Mouse (Mus musculus): Measurements from ENCODE around the gene Med18. TPM values are rescaled to one million over a fixed set of nuclear protein-coding genes. Genes with fewer than 3 reads are reported as not detected.
"Not testable (repeated sequence)": the region's sequence is repeated elsewhere in the genome, so short reads cannot be mapped to it uniquely, and the experiment has no call there.

Med18 gene
- polyA plus RNA-seq, 1 experiment from 2014 or later, result 15.2 TPM

DNA sequence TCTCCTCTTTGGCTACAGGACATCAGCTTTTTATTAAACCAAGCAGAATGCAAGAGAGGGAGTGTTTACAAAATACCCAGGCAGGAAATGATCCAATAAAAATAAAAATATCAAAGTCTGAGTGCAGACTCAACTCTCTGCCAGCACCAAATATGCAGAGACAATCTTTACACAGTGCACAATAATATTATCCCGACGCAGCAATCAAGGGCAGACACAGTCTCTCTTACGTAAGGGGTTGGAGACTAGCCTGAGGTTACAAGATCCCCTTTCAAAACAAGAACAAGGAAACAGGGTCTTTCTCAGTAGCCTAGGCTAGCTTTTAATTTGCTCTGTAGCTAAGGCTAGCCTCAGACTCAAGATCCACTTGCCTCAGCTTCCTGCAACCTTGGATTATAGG is 24.8 kb upstream of the Med18 start:
- Histone ChIP-seq H3K4me1 (ENCODE audit: control insufficient read depth, insufficient read depth, low read depth, low read length) (no peaks in the 10 kb centered on the region; the same call in 1 of the 2 replicates), H3K4me3 (ENCODE audit: low read length) (no peak overlapping the region), H3K27me3 (replicated peaks; ENCODE audit: control insufficient read depth, insufficient read depth, low read length) (no peaks in the 10 kb centered on the region), H3K9me3 (ENCODE audit: control insufficient read depth, low read length) (no peaks in the 10 kb centered on the region), H3K4me2 (ENCODE audit: low read length) (no peak overlapping the region), H3K36me3 (ENCODE audit: control insufficient read depth, insufficient read depth, low read length) (no peaks in the 10 kb centered on the region; the same call in 1 of the 2 replicates), H3K9ac (ENCODE audit: low read depth, low read length) (no peak overlapping the region), H3K27ac (ENCODE audit: low read depth, low read length) (no peak overlapping the region)
- no peak for ATAC-seq
- WGBS, result 89% methylated on average over 3 of the region's 3 CpGs

DNA sequence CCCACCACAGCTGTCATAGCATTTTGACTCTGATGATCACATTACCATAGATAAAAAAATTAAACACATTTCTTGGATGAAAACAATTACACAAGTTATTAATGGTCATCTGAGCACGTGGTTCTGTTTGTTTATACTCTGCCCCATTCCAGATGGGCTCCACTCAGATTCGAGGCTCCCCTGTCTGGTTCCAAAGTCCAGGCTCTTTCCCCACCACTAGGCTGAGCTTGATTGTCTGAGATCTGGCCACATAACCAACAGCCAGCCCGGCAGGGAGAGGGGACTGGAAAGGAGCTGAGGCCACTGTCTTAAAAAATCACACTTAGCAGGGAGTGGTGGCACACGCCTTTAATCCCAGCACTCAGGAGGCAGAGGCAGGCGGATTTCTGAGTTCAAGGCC is 21.1 kb upstream of the Med18 start:
- H3K27me3 ChIP-seq (replicated peaks; ENCODE audit: control insufficient read depth, insufficient read depth, low read length), result no peaks in the 10 kb centered on the region
- H3K4me3 ChIP-seq (ENCODE audit: low read length), result no peak overlapping the region
- no peaks in the 10 kb centered on the region for H3K9me3 ChIP-seq (ENCODE audit: control insufficient read depth, low read length)
- no peak for ATAC-seq
- H3K4me1 ChIP-seq (ENCODE audit: control insufficient read depth, insufficient read depth, low read depth, low read length), result no peaks in the 10 kb centered on the region
- WGBS, result 78% methylated on average over 5 of the region's 5 CpGs
- H3K9ac ChIP-seq (ENCODE audit: low read depth, low read length), result no peak overlapping the region
- no peak overlapping the region for H3K27ac ChIP-seq (ENCODE audit: low read depth, low read length)
- H3K36me3 ChIP-seq (ENCODE audit: control insufficient read depth, insufficient read depth, low read length), result no peaks in the 10 kb centered on the region
- no peak overlapping the region for H3K4me2 ChIP-seq (ENCODE audit: low read length)

- Histone ChIP-seq H3K4me1 (ENCODE audit: control insufficient read depth, insufficient read depth, low read depth, low read length) (no peaks in the 10 kb centered on the region), H3K27ac (ENCODE audit: low read depth, low read length) (no peak overlapping the region), H3K27me3 (replicated peaks; ENCODE audit: control insufficient read depth, insufficient read depth, low read length) (no peaks in the 10 kb centered on the region), H3K36me3 (ENCODE audit: control insufficient read depth, insufficient read depth, low read length) (no peaks in the 10 kb centered on the region), H3K9ac (ENCODE audit: low read depth, low read length) (no peak overlapping the region), H3K9me3 (ENCODE audit: control insufficient read depth, low read length) (no peaks in the 10 kb centered on the region), H3K4me2 (ENCODE audit: low read length) (no peak overlapping the region), H3K4me3 (ENCODE audit: low read length) (no peak overlapping the region)
- no peak for ATAC-seq
- 87% methylated on average over 4 of the region's 4 CpGs for WGBS
These were observed 20.5 kb upstream of the Med18 start for GRCm38 (mm10) chr4:132484231-132484630.

DNA sequence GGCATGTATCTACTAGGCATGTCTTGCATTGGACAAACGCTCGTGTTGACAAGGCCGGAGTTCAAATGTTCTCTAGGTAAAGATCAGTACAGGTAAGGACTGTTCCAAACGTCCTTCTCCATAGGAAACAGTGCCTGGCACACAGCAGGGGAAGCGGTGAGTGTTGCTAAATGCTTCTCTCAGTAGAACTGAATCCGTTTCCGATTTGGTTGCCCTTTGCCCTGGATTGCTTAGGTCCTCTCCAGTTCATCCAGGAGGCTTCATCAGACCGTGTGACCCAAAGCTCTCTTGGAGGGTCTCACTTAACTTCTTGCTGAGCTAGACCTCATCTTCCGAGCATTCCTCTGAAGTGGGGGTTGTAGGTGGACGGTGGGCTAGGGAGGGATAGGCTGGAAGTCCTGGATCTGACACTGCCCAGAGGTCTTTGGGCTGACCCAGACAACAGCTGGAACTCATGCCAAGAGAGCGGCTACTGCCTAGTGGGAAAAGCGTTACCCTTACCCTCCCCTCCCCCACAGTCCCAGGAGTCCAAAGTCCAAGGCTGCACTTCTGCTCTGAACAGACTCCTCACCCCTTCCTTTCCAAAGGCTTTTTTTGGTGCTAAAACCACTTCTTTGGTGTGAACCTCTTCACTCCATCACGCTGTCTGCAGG is 19.4 kb upstream of the Med18 start:
- no peak overlapping the region for H3K4me3 ChIP-seq (ENCODE audit: low read length)
- H3K9me3 ChIP-seq (ENCODE audit: control insufficient read depth, low read length), result no peaks in the 10 kb centered on the region
- H3K27ac ChIP-seq (ENCODE audit: low read depth, low read length), result no peak overlapping the region
- no peak for ATAC-seq
- H3K36me3 ChIP-seq (ENCODE audit: control insufficient read depth, insufficient read depth, low read length), result no peaks in the 10 kb centered on the region
- H3K4me2 ChIP-seq (ENCODE audit: low read length), result no peak overlapping the region
- WGBS, result 83% methylated on average over 13 of the region's 13 CpGs
- H3K9ac ChIP-seq (ENCODE audit: low read depth, low read length), result no peak overlapping the region
- H3K4me1 ChIP-seq (ENCODE audit: control insufficient read depth, insufficient read depth, low read depth, low read length), result no peaks in the 10 kb centered on the region
- H3K27me3 ChIP-seq (replicated peaks; ENCODE audit: control insufficient read depth, insufficient read depth, low read length), result no peaks in the 10 kb centered on the region

GRCm38 (mm10) chr4:132482104-132482503 is 18.4 kb upstream of the Med18 start:
- not testable (repeated sequence) for H3K36me3 ChIP-seq (ENCODE audit: control insufficient read depth, insufficient read depth, low read length); H3K27me3 ChIP-seq (replicated peaks; ENCODE audit: control insufficient read depth, insufficient read depth, low read length); H3K9me3 ChIP-seq (ENCODE audit: control insufficient read depth, low read length); H3K9ac ChIP-seq (ENCODE audit: low read depth, low read length); H3K27ac ChIP-seq (ENCODE audit: low read depth, low read length); H3K4me3 ChIP-seq (ENCODE audit: low read length); H3K4me2 ChIP-seq (ENCODE audit: low read length); H3K4me1 ChIP-seq (ENCODE audit: control insufficient read depth, insufficient read depth, low read depth, low read length); ATAC-seq
- WGBS, result 79% methylated on average over 3 of the region's 3 CpGs

- 92% methylated on average over 8 of the region's 8 CpGs for WGBS
- H3K9ac ChIP-seq (ENCODE audit: low read depth, low read length), result no peak overlapping the region
- no peak overlapping the region for H3K4me3 ChIP-seq (ENCODE audit: low read length)
- H3K4me1 ChIP-seq (ENCODE audit: control insufficient read depth, insufficient read depth, low read depth, low read length), result no peaks in the 10 kb centered on the region
- H3K9me3 ChIP-seq (ENCODE audit: control insufficient read depth, low read length), result no peaks in the 10 kb centered on the region
- H3K27ac ChIP-seq (ENCODE audit: low read depth, low read length), result no peak overlapping the region
- no peak overlapping the region for H3K4me2 ChIP-seq (ENCODE audit: low read length)
- no peaks in the 10 kb centered on the region for H3K36me3 ChIP-seq (ENCODE audit: control insufficient read depth, insufficient read depth, low read length)
- no peaks in the 10 kb centered on the region for H3K27me3 ChIP-seq (replicated peaks; ENCODE audit: control insufficient read depth, insufficient read depth, low read length)
- no peak for ATAC-seq
These were observed 14.1 kb upstream of the Med18 start for GRCm38 (mm10) chr4:132477833-132478232.

DNA sequence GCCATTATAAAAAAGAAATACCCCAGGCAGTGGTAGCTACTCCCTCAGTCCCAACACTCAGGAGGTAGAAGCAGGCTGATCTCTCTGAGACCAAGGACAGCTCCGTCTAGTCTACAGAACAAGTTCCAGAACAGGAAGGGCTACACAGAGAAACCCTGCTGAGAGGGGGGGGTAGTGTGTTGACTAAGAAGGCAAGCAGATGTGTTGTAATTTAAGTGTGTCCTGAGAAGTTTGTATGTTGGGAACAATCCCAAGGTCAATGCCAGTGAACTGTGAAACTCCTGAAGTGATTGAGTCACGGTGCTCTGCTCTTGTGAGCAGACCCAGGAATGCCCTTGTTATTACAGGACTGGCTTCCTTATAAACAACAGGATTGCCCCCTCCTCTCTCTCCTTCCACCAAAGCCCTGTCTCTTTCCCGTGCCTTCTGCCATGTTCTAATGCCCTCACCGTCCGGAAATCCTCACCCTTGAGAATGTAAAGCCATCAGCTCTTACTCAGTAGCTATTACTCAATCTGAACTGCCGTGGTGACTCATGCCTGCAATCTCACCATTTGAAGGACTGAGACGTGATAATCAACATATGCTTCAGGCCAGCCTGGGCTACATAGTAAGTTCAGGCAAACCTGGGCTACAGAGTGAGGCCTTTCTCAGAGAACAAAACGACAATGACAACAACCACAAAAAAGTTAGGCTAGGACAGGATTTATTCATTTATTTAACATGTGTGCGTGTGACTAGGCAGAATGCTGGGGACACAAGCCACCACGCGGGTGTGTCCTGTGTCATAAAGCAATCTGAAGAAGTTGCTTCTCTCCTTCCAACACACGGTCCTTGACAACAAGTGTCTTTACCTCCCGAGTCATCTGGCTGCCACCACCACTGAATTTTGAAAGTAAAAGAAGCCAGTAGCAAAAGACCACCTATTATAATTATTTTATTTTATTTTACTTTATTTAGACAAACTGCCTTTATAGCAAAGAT is 12.5 kb upstream of the Med18 start:
- ATAC-seq, result no peak
- H3K27me3 ChIP-seq (replicated peaks; ENCODE audit: control insufficient read depth, insufficient read depth, low read length), result no peaks in the 10 kb centered on the region
- no peaks in the 10 kb centered on the region for H3K9me3 ChIP-seq (ENCODE audit: control insufficient read depth, low read length)
- H3K4me1 ChIP-seq (ENCODE audit: control insufficient read depth, insufficient read depth, low read depth, low read length), result no peaks in the 10 kb centered on the region
- no peak overlapping the region for H3K27ac ChIP-seq (ENCODE audit: low read depth, low read length)
- no peak overlapping the region for H3K9ac ChIP-seq (ENCODE audit: low read depth, low read length)
- H3K4me3 ChIP-seq (ENCODE audit: low read length), result no peak overlapping the region
- WGBS, result 84% methylated on average over 13 of the region's 13 CpGs
- H3K4me2 ChIP-seq (ENCODE audit: low read length), result no peak overlapping the region
- no peaks in the 10 kb centered on the region for H3K36me3 ChIP-seq (ENCODE audit: control insufficient read depth, insufficient read depth, low read length)

- Histone ChIP-seq H3K4me1 (ENCODE audit: control insufficient read depth, insufficient read depth, low read depth, low read length) (no peaks in the 10 kb centered on the region), H3K36me3 (ENCODE audit: control insufficient read depth, insufficient read depth, low read length) (no peaks in the 10 kb centered on the region), H3K4me3 (ENCODE audit: low read length) (no peak overlapping the region), H3K9me3 (ENCODE audit: control insufficient read depth, low read length) (no peaks in the 10 kb centered on the region), H3K4me2 (ENCODE audit: low read length) (no peak overlapping the region), H3K9ac (ENCODE audit: low read depth, low read length) (no peak overlapping the region), H3K27ac (ENCODE audit: low read depth, low read length) (no peak overlapping the region), H3K27me3 (replicated peaks; ENCODE audit: control insufficient read depth, insufficient read depth, low read length) (no peaks in the 10 kb centered on the region)
- WGBS, result 78% methylated on average over 4 of the region's 4 CpGs
- no peak for ATAC-seq
These were observed 10.9 kb upstream of the Med18 start for GRCm38 (mm10) chr4:132474631-132475030.

- H3K4me3 ChIP-seq (ENCODE audit: low read length), result no peak overlapping the region
- H3K9me3 ChIP-seq (ENCODE audit: control insufficient read depth, low read length), result no peaks in the 10 kb centered on the region
- H3K4me2 ChIP-seq (ENCODE audit: low read length), result no peak overlapping the region
- no peaks in the 10 kb centered on the region for H3K4me1 ChIP-seq (ENCODE audit: control insufficient read depth, insufficient read depth, low read depth, low read length)
- H3K9ac ChIP-seq (ENCODE audit: low read depth, low read length), result no peak overlapping the region
- H3K36me3 ChIP-seq (ENCODE audit: control insufficient read depth, insufficient read depth, low read length), result no peaks in the 10 kb centered on the region
- ATAC-seq, result no peak
- no peak overlapping the region for H3K27ac ChIP-seq (ENCODE audit: low read depth, low read length)
- 90% methylated on average over 9 of the region's 9 CpGs for WGBS
- H3K27me3 ChIP-seq (replicated peaks; ENCODE audit: control insufficient read depth, insufficient read depth, low read length), result no peaks in the 10 kb centered on the region
These were observed 9.7 kb upstream of the Med18 start for GRCm38 (mm10) chr4:132473411-132473810.
